Mouse (Mus musculus) liver, adult 2 months (tissue): Measurements from ENCODE around the gene Ccr7. TPM values are rescaled to one million over a fixed set of nuclear protein-coding genes. Genes with fewer than 3 reads are reported as not detected.
A peak's percentile ranks its signal among the peaks of the same experiment; 100 is the strongest.

Experiments used
- DNase-seq: peaks from one replicate; pipeline ENCODE4 v3.0.0-alpha.2; 2011; ENCODE audit warnings: low read depth, low spot score; ENCODE audit errors: extremely low read depth
- H3K27ac ChIP-seq: fragments of 200-500 bp; replicated peaks from 2 replicates; pipeline ENCODE4 v1.5.1; 2012; ENCODE audit warnings: low read depth, mild to moderate bottlenecking, control low read depth, inconsistent platforms, low read length; ENCODE audit not compliant: insufficient read depth
- H3K27me3 ChIP-seq: fragments of 200-500 bp; 2 replicates; pipeline ENCODE4 v1.6.1; 2012; ENCODE audit warnings: mild to moderate bottlenecking, moderate library complexity, low read length, inconsistent platforms; ENCODE audit not compliant: control insufficient read depth, insufficient read depth
- H3K36me3 ChIP-seq: fragments of 200-500 bp; 2 replicates; pipeline ENCODE4 v1.6.1; 2012; ENCODE audit warnings: low read length, inconsistent platforms; ENCODE audit not compliant: control insufficient read depth, insufficient read depth
- H3K4me1 ChIP-seq: fragments of 200-500 bp; 2 replicates; pipeline ENCODE4 v1.6.1; 2011; ENCODE audit warnings: low read length; ENCODE audit not compliant: control insufficient read depth, insufficient read depth
- H3K4me3 ChIP-seq: fragments of 200-500 bp; 2 replicates; pipeline ENCODE4 v1.5.1; 2011; ENCODE audit warnings: low read depth, mild to moderate bottlenecking, control low read depth, low read length, moderate library complexity; ENCODE audit not compliant: insufficient read depth
- H3K79me2 ChIP-seq: fragments of 200-500 bp; 2 replicates; pipeline ENCODE4 v1.6.1; 2012; ENCODE audit warnings: inconsistent platforms, mild to moderate bottlenecking, low read length, moderate library complexity; ENCODE audit not compliant: control insufficient read depth, insufficient read depth
- H3K9ac ChIP-seq: fragments of 200-500 bp; 2 replicates; pipeline ENCODE4 v1.6.1; 2012; ENCODE audit warnings: low read depth, mild to moderate bottlenecking, control low read depth, inconsistent platforms, low read length
- CTCF ChIP-seq: fragments of 200-500 bp; IDR thresholded peaks from 2 replicates; pipeline ENCODE4 v1.5.1; 2011; ENCODE audit warnings: low read depth, low read length, control low read depth
- POLR2A ChIP-seq: fragments of 200-500 bp; IDR thresholded peaks from 2 replicates; pipeline ENCODE4 v1.6.1; 2011; ENCODE audit warnings: low read length, control low read depth; ENCODE audit not compliant: insufficient read depth; ENCODE audit errors: extremely low read depth
- WGBS: fragments of 180-500 bp; shearing (Covaris S2); methylation state at CpG from one replicate; pipeline ENCODE4 v1.1.7; 2018; 5-methylcytosine and 5-hydroxymethylcytosine counted together
- polyA plus RNA-seq: library from polyadenylated mRNA; depleted of rRNA; stranded (reverse); fragments of >200 nt; gene quantifications from 2 replicates; pipeline ENCODE4 v1.2.3, GENCODE M21; 2012
- total RNA-seq: library from RNA; depleted of rRNA; stranded (reverse); fragments of >200 nt; gene quantifications from 2 replicates; pipeline ENCODE4 v1.2.3, GENCODE M21; 2014

The Ccr7 gene
- total and polyA plus RNA-seq, 2 experiments: 0.55 to 1.5 TPM

DNA sequence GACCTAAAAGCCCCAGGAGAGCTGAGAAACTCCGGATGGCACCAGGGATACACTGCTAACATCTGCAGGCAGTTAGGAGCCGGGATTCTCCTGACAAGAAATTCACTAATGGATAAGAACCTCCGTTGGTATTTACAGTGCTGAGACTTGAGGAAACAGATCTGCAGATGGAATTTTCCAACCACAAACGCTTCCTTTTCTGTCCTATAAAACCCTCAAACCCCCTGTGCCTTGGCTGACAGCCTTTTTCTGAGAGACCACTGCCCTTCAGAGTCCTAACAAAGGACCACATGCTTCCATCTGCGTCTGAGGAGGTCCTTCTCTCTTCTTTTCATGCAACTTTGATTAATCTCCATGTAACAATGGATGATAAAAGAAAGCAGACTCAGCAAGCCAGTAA, 6.8 kb upstream of the Ccr7 start:
- no peaks in the 10 kb centered on the region for H3K27me3 ChIP-seq
- H3K79me2 ChIP-seq: no peaks in the 10 kb centered on the region
- TF ChIP-seq CTCF (no peak), POLR2A (no peak)
- H3K36me3 ChIP-seq: no peaks in the 10 kb centered on the region
- DNase-seq: no peak
- H3K9ac ChIP-seq: no peak overlapping the region
- 73% methylated on average over 5 of the region's 5 CpGs for WGBS
- no peak overlapping the region for H3K27ac ChIP-seq
- H3K4me1 ChIP-seq: peaks cover 6% of the 10 kb centered on the region; the same call in 1 of the 2 replicates
- H3K4me3 ChIP-seq: no peak overlapping the region

DNA sequence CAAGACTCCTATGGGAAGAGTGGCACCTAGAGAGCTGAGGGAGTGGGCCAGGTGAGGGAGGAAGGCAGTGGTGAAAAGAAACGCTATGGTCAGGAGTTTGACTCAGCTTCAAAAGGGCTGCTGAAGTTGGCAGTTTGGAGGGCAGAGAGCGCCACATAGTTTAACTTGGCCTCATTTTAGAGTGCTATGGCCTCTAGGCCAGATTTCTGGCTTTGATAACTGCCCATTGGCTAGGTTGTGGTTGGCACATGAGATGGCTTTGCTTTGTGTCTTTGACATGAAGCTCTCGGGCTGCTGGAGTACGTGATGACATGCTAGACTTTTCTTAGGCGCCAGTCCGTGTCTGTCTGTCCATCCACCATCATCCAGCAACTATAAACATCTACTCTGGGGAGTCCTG, 5.4 kb upstream of the Ccr7 start:
- 22% methylated on average over 6 of the region's 6 CpGs for WGBS
- TF ChIP-seq POLR2A: no peak
- no peak for TF ChIP-seq CTCF

DNA sequence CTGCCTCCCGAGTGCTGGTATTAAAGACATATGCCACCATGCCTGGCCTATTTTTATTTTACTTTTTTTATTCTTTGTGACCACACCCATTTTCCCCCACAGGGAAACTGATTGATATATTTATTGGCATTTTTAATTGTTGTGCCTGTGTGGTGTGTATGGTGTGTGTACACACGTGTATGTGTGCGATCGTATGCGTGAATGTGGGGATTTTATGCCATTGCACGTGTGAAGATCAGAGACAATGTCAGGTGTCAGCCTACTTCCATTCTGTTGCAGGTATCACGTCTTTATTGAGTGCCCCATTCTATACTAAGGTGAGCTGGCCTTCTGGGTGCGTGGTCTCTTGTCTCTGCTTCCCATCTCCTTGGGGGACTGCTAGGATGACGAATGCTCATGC, 940 bp upstream of the Ccr7 start:
- Histone ChIP-seq H3K27ac (no peak overlapping the region), H3K4me3 (no peak overlapping the region)

More for the DNA sequence above, 5.4 kb upstream of the Ccr7 start:
- Histone ChIP-seq H3K4me1 (peaks cover 6% of the 10 kb centered on the region; the same call in 1 of the 2 replicates), H3K27ac (no peak overlapping the region), H3K36me3 (no peaks in the 10 kb centered on the region), H3K9ac (no peak overlapping the region), H3K4me3 (no peak overlapping the region), H3K27me3 (no peaks in the 10 kb centered on the region), H3K79me2 (no peaks in the 10 kb centered on the region)
- peak; percentile 97 for DNase-seq

DNA sequence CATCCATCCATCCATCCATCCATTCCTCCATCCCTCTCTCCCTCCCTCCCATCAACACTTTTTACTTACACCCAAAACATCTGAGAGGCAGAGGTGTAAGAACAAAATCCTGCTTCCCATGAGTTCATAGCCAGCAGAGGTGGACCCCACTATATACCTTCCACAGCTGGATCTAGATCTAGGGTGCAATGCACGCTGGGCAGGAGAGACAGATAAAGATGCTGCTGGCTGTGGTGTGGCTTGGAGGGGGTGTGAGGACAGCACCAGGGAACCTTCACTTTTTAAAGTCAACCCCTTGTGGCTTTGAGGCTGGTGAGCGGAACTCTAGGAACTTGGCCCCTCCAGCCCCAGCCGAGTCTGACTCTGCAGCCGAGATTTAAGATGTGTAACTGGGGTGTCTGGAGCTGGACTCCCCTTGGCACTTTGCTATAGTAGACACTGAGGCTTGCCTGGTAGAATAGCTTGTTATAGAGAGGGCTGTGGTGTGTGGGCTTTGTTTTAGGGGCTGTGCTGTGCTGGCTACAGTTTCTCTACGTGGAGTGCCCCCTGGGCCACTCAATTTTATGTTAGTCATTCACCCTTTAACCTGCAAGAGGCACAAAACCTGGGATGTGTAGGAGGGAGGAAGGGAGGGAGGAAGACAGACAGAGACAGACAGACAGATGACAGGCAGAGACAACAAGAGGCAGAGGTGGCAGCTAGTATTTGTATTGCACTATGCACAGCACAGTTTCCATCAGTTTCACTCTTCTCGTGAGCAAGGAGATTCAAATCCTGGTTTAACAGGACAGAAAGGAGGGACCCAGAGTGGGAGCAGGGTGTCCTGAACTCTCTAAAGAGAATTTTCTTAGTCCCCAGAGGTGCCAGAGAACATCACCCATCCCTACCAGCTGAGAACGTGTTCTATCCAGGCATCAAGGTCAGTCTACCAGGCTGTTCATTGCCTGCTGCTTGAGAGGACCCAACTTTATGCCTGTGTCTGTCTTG, 817 bp downstream of the Ccr7 start:
- WGBS: 77% methylated on average over 7 of the region's 7 CpGs
- Histone ChIP-seq H3K36me3 (no peaks in the 10 kb centered on the region), H3K79me2 (no peaks in the 10 kb centered on the region), H3K27ac (no peak overlapping the region), H3K4me1 (no peaks in the 10 kb centered on the region), H3K27me3 (no peaks in the 10 kb centered on the region), H3K4me3 (no peak overlapping the region), H3K9ac (no peak overlapping the region)
- TF ChIP-seq POLR2A (no peak), CTCF (no peak)
- no peak for DNase-seq

More for the DNA sequence above, 940 bp upstream of the Ccr7 start:
- H3K4me1 ChIP-seq: peaks cover 6% of the 10 kb centered on the region; the same call in 1 of the 2 replicates
- no peaks in the 10 kb centered on the region for H3K79me2 ChIP-seq
- H3K9ac ChIP-seq: no peak overlapping the region
- no peaks in the 10 kb centered on the region for H3K36me3 ChIP-seq
- WGBS: 93% methylated on average over 9 of the region's 9 CpGs
- no peak for TF ChIP-seq POLR2A
- no peak for TF ChIP-seq CTCF
- H3K27me3 ChIP-seq: no peaks in the 10 kb centered on the region
- DNase-seq: no peak

DNA sequence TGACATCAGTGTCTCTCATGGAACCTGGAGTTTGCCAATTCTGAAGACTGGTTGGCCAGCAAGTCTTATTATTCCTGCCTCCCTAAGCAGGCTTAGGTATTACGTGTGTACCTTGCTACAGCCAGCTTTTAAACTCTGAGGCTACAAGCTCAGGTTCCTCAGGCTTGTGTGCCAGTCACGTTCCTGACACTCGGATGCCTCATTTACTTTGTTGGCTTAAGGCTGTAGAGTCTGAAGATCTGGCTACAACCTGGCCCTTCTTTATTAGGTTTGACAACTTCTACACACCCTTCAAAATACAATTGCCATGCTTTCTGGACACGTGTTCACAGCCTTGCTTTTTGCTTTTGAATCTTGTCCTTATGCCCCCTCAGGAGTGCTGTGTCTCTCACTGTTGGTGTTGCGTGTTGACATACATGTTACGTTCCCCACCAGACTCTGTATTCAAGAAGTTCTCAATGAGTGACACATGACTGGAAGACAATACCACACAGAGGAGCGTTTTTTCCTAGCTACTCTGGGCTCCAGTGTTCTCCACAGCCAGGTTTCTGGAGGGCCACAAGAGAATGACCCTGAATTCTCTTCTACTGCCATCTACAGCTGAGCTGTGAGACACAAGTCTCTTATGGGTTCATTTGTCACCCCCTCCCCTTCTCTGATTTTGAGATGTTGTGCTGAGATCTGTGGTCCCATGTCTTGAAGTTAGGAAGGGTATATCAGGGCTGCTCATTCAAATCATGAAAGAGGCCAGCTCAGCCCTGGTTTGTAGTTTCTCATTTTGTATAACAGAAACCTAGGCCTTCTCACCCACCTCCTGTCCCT, 2.3 kb downstream of the Ccr7 start:
- H3K27ac ChIP-seq: no peak overlapping the region
- H3K79me2 ChIP-seq: no peaks in the 10 kb centered on the region
- TF ChIP-seq CTCF: no peak
- TF ChIP-seq POLR2A: no peak
- no peak overlapping the region for H3K4me3 ChIP-seq
- DNase-seq: no peak
- no peak overlapping the region for H3K9ac ChIP-seq
- no peaks in the 10 kb centered on the region for H3K4me1 ChIP-seq
- no peaks in the 10 kb centered on the region for H3K27me3 ChIP-seq
- no peaks in the 10 kb centered on the region for H3K36me3 ChIP-seq
- 87% methylated on average over 7 of the region's 7 CpGs for WGBS
